Mouse (Mus musculus): Measurements from ENCODE around the gene Lmntd2. TPM values are rescaled to one million over a fixed set of nuclear protein-coding genes. Genes with fewer than 3 reads are reported as not detected.

The Lmntd2 gene
- polyA plus RNA-seq, 1 experiment from 2014 or later: 2.5 TPM

DNA sequence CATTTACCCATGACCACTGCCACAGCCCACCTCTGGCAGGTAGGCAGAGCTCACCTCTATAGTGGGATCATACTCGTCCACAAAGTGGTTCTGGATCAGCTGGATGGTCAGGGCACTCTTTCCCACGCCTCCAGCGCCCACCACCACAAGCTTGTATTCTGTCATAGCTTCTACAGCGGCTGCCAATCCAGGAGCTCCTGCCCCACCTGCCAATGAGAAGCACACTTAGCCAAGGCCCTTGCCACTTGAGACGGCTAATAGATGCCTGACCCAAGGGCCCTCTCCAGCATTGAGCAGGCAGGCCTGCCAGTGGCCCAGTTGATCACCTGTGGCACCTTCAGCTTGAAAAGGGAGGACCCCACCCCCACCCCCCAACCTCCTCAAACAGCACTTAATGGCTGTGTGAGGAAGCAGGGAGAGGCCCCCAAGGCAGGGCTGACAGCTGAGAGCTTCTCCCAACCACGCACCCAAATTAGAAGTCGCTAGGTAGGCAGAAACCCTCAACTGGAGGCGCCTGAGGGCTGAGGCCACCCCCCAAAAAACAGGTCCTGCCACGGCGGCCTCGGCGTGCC lies 21.0 kb downstream of the Lmntd2 start:
- DNase-seq (ENCODE audit: low spot score) (no peak), ATAC-seq (replicated peaks; ENCODE audit: insufficient number of reproducible peaks, low FRiP score, low TSS enrichment, low read depth) (no peak)
- Histone ChIP-seq H3K27ac (replicated peaks; ENCODE audit: low read depth, low read length) (no peak overlapping the region), H3K4me2 (ENCODE audit: low read depth, low read length) (peak overlapping the region; percentile 87), H3K4me3 (ENCODE audit: low read depth, low read length) (peak overlapping the region; percentile 88), H3K36me3 (replicated peaks; ENCODE audit: control insufficient read depth, insufficient read depth, low read depth, low read length) (peaks cover 3% of the 10 kb centered on the region), H3K9me3 (replicated peaks; ENCODE audit: control insufficient read depth, low read length) (no peaks in the 10 kb centered on the region), H3K9ac (replicated peaks; ENCODE audit: low read length) (peak overlapping the region; percentile 88), H3K27me3 (ENCODE audit: control insufficient read depth, insufficient read depth, low read length) (no peaks in the 10 kb centered on the region), H3K4me1 (ENCODE audit: control insufficient read depth, insufficient read depth, low read length) (peaks cover 3% of the 10 kb centered on the region; the same call in 1 of the 2 replicates)
- WGBS: 25% methylated on average over 12 of the region's 12 CpGs

GRCm38 (mm10) chr7:141191796-141192685 lies 21.8 kb downstream of the Lmntd2 start:
- Histone ChIP-seq H3K4me1 (ENCODE audit: control insufficient read depth, insufficient read depth, low read length) (peaks cover 3% of the 10 kb centered on the region; the same call in 1 of the 2 replicates), H3K9me3 (replicated peaks; ENCODE audit: control insufficient read depth, low read length) (no peaks in the 10 kb centered on the region), H3K27me3 (ENCODE audit: control insufficient read depth, insufficient read depth, low read length) (no peaks in the 10 kb centered on the region), H3K27ac (replicated peaks; ENCODE audit: low read depth, low read length) (no peak overlapping the region), H3K4me3 (ENCODE audit: low read depth, low read length) (no peak overlapping the region), H3K36me3 (replicated peaks; ENCODE audit: control insufficient read depth, insufficient read depth, low read depth, low read length) (peaks cover 3% of the 10 kb centered on the region), H3K9ac (replicated peaks; ENCODE audit: low read length) (no peak overlapping the region), H3K4me2 (ENCODE audit: low read depth, low read length) (peak overlapping the region; percentile 87; the same call in 1 of the 2 replicates)
- ATAC-seq (replicated peaks; ENCODE audit: insufficient number of reproducible peaks, low FRiP score, low TSS enrichment, low read depth) (no peak), DNase-seq (ENCODE audit: low spot score) (no peak)
- WGBS: 91% methylated on average over 24 of the region's 24 CpGs

GRCm38 (mm10) chr7:141191036-141191435 lies 22.8 kb downstream of the Lmntd2 start:
- no peaks in the 10 kb centered on the region for H3K27me3 ChIP-seq (ENCODE audit: control insufficient read depth, insufficient read depth, low read length)
- H3K4me1 ChIP-seq (ENCODE audit: control insufficient read depth, insufficient read depth, low read length): peaks cover 3% of the 10 kb centered on the region; the same call in 1 of the 2 replicates
- H3K36me3 ChIP-seq (replicated peaks; ENCODE audit: control insufficient read depth, insufficient read depth, low read depth, low read length): peaks cover 3% of the 10 kb centered on the region
- WGBS: 90% methylated on average over 14 of the region's 14 CpGs
- no peaks in the 10 kb centered on the region for H3K9me3 ChIP-seq (replicated peaks; ENCODE audit: control insufficient read depth, low read length)
- no peak for DNase-seq (ENCODE audit: low spot score)
- H3K4me2 ChIP-seq (ENCODE audit: low read depth, low read length): no peak overlapping the region
- no peak overlapping the region for H3K9ac ChIP-seq (replicated peaks; ENCODE audit: low read length)
- no peak overlapping the region for H3K4me3 ChIP-seq (ENCODE audit: low read depth, low read length)
- ATAC-seq (replicated peaks; ENCODE audit: insufficient number of reproducible peaks, low FRiP score, low TSS enrichment, low read depth): no peak
- H3K27ac ChIP-seq (replicated peaks; ENCODE audit: low read depth, low read length): no peak overlapping the region

DNA sequence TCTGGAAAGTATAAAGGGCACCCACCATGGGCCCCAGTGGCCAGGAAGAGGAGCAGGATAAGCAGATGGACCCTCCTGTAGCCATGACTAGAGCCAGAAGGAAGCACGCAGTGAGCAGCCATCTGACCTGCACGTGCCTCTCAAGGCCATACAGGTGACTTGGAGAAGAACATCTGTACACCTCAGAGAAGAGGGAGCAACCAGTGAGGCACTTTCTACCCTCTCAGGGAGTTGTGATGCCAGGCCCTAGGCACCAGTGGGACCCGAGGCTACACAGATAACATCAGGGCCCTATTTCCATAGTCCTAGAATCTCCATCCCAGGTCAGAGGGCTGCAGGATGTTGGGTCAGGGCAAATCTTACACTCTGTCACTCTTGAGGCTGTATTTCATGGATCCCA lies 23.7 kb downstream of the Lmntd2 start:
- no peaks in the 10 kb centered on the region for H3K9me3 ChIP-seq (replicated peaks; ENCODE audit: control insufficient read depth, low read length)
- no peaks in the 10 kb centered on the region for H3K27me3 ChIP-seq (ENCODE audit: control insufficient read depth, insufficient read depth, low read length)
- ATAC-seq (replicated peaks; ENCODE audit: insufficient number of reproducible peaks, low FRiP score, low TSS enrichment, low read depth) (no peak), DNase-seq (ENCODE audit: low spot score) (no peak)
- peaks cover 3% of the 10 kb centered on the region; the same call in 1 of the 2 replicates for H3K4me1 ChIP-seq (ENCODE audit: control insufficient read depth, insufficient read depth, low read length)
- no peak overlapping the region for H3K27ac ChIP-seq (replicated peaks; ENCODE audit: low read depth, low read length)
- H3K36me3 ChIP-seq (replicated peaks; ENCODE audit: control insufficient read depth, insufficient read depth, low read depth, low read length): peaks cover 3% of the 10 kb centered on the region
- whole genome bisulfite sequencing: 89% methylated on average over 3 of the region's 3 CpGs
- H3K4me3 ChIP-seq (ENCODE audit: low read depth, low read length): no peak overlapping the region
- no peak overlapping the region for H3K9ac ChIP-seq (replicated peaks; ENCODE audit: low read length)
- H3K4me2 ChIP-seq (ENCODE audit: low read depth, low read length): no peak overlapping the region

- 96% methylated on average over 3 of the region's 3 CpGs for WGBS
- peaks cover 3% of the 10 kb centered on the region for H3K36me3 ChIP-seq (replicated peaks; ENCODE audit: control insufficient read depth, insufficient read depth, low read depth, low read length)
Measured at GRCm38 (mm10) chr7:141188733-141189132, 25.1 kb downstream of the Lmntd2 start.

GRCm38 (mm10) chr7:141188194-141188593 lies 25.7 kb downstream of the Lmntd2 start:
- no peak for DNase-seq (ENCODE audit: low spot score)
- H3K9me3 ChIP-seq (replicated peaks; ENCODE audit: control insufficient read depth, low read length): no peaks in the 10 kb centered on the region
- no peak overlapping the region for H3K9ac ChIP-seq (replicated peaks; ENCODE audit: low read length)
- no peaks in the 10 kb centered on the region for H3K27me3 ChIP-seq (ENCODE audit: control insufficient read depth, insufficient read depth, low read length)
- WGBS: 88% methylated on average over 3 of the region's 3 CpGs
- H3K36me3 ChIP-seq (replicated peaks; ENCODE audit: control insufficient read depth, insufficient read depth, low read depth, low read length): peaks cover 3% of the 10 kb centered on the region
- H3K27ac ChIP-seq (replicated peaks; ENCODE audit: low read depth, low read length): no peak overlapping the region
- H3K4me1 ChIP-seq (ENCODE audit: control insufficient read depth, insufficient read depth, low read length): peaks cover 3% of the 10 kb centered on the region; the same call in 1 of the 2 replicates
- ATAC-seq (replicated peaks; ENCODE audit: insufficient number of reproducible peaks, low FRiP score, low TSS enrichment, low read depth): no peak
- H3K4me2 ChIP-seq (ENCODE audit: low read depth, low read length): no peak overlapping the region
- H3K4me3 ChIP-seq (ENCODE audit: low read depth, low read length): no peak overlapping the region

More at GRCm38 (mm10) chr7:141188733-141189132, 25.1 kb downstream of the Lmntd2 start:
- DNase-seq (ENCODE audit: low spot score): no peak
- Histone ChIP-seq H3K4me3 (ENCODE audit: low read depth, low read length) (no peak overlapping the region), H3K9me3 (replicated peaks; ENCODE audit: control insufficient read depth, low read length) (no peaks in the 10 kb centered on the region), H3K9ac (replicated peaks; ENCODE audit: low read length) (no peak overlapping the region), H3K4me2 (ENCODE audit: low read depth, low read length) (no peak overlapping the region), H3K27me3 (ENCODE audit: control insufficient read depth, insufficient read depth, low read length) (no peaks in the 10 kb centered on the region), H3K4me1 (ENCODE audit: control insufficient read depth, insufficient read depth, low read length) (peaks cover 3% of the 10 kb centered on the region; the same call in 1 of the 2 replicates), H3K27ac (replicated peaks; ENCODE audit: low read depth, low read length) (no peak overlapping the region)
- no peak for ATAC-seq (replicated peaks; ENCODE audit: insufficient number of reproducible peaks, low FRiP score, low TSS enrichment, low read depth)

GRCm38 (mm10) chr7:141176173-141176572 lies 37.7 kb downstream of the Lmntd2 start:
- Histone ChIP-seq H3K4me3 (ENCODE audit: low read depth, low read length) (no peak overlapping the region), H3K9me3 (replicated peaks; ENCODE audit: control insufficient read depth, low read length) (no peaks in the 10 kb centered on the region), H3K4me2 (ENCODE audit: low read depth, low read length) (no peak overlapping the region), H3K36me3 (replicated peaks; ENCODE audit: control insufficient read depth, insufficient read depth, low read depth, low read length) (no peaks in the 10 kb centered on the region), H3K27ac (replicated peaks; ENCODE audit: low read depth, low read length) (no peak overlapping the region), H3K9ac (replicated peaks; ENCODE audit: low read length) (no peak overlapping the region), H3K27me3 (ENCODE audit: control insufficient read depth, insufficient read depth, low read length) (no peaks in the 10 kb centered on the region), H3K4me1 (ENCODE audit: control insufficient read depth, insufficient read depth, low read length) (no peaks in the 10 kb centered on the region)
- peak; percentile 94 for DNase-seq (ENCODE audit: low spot score)
- WGBS: 2% methylated on average over 8 of the region's 8 CpGs
- ATAC-seq (replicated peaks; ENCODE audit: insufficient number of reproducible peaks, low FRiP score, low TSS enrichment, low read depth): no peak

DNA sequence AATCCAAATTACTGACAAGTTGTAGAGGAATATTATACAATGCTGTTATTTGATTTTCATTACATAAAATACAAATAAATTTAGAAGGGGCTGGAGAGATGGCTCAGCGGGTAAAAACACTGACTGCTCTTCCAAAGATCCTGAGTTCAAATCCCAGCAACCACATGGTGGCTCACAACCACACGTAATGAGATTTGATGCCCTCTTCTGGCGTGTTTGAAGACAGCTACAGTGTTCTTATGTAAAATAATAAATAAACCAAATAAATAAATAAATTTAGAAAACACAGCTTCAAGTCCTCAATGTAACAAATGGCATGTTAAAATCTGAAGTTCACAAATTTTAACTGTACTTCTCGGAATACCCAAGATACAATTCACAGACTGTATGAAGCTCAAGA lies 38.8 kb downstream of the Lmntd2 start:
- Histone ChIP-seq H3K27ac (replicated peaks; ENCODE audit: low read depth, low read length) (no peak overlapping the region), H3K4me1 (ENCODE audit: control insufficient read depth, insufficient read depth, low read length) (no peaks in the 10 kb centered on the region), H3K27me3 (ENCODE audit: control insufficient read depth, insufficient read depth, low read length) (no peaks in the 10 kb centered on the region), H3K4me3 (ENCODE audit: low read depth, low read length) (no peak overlapping the region), H3K9ac (replicated peaks; ENCODE audit: low read length) (no peak overlapping the region), H3K4me2 (ENCODE audit: low read depth, low read length) (no peak overlapping the region), H3K9me3 (replicated peaks; ENCODE audit: control insufficient read depth, low read length) (no peaks in the 10 kb centered on the region), H3K36me3 (replicated peaks; ENCODE audit: control insufficient read depth, insufficient read depth, low read depth, low read length) (no peaks in the 10 kb centered on the region)
- ATAC-seq (replicated peaks; ENCODE audit: insufficient number of reproducible peaks, low FRiP score, low TSS enrichment, low read depth) (no peak), DNase-seq (ENCODE audit: low spot score) (no peak)
- 84% methylated on average over 4 of the region's 4 CpGs for WGBS

All from embryonic facial prominence, embryonic 11.5 days (tissue).